Mouse (Mus musculus) megakaryocyte, embryonic 14.5 days (primary cell): ENCODE measurements at regions not wholly inside any gene's neighbourhood (a gene's known extent, or its start where the extent isn't known, plus 50 kb on each side); places are given as distances from the start of the nearest gene placed in this dataset.

Source experiments
- H3K27me3 ChIP-seq: replicated peaks from 2 replicates; pipeline ENCODE3; 2012; ENCODE audit warnings: inconsistent platforms
- H3K36me3 ChIP-seq: replicated peaks from 2 replicates; pipeline ENCODE3; 2012; ENCODE audit warnings: low read length, inconsistent platforms, mixed read lengths
- H3K4me1 ChIP-seq: 2 replicates; pipeline ENCODE4 v1.6.1; 2012; ENCODE audit warnings: inconsistent platforms
- H3K4me3 ChIP-seq: replicated peaks from 2 replicates; pipeline ENCODE3; 2012; ENCODE audit warnings: moderate library complexity, mild to moderate bottlenecking, inconsistent platforms
- H3K9me3 ChIP-seq: 2 replicates; pipeline ENCODE4 v1.6.1; 2012; ENCODE audit warnings: inconsistent platforms
- FLI1 ChIP-seq: IDR thresholded peaks from 2 replicates; pipeline ENCODE4 v1.6.1; 2012; ENCODE audit warnings: low read length, inconsistent platforms, mixed read lengths
- GATA1 ChIP-seq: IDR thresholded peaks from 3 replicates; pipeline ENCODE4 v1.6.1; 2012; ENCODE audit warnings: mixed read lengths, low read length, inconsistent platforms, borderline replicate concordance

DNA sequence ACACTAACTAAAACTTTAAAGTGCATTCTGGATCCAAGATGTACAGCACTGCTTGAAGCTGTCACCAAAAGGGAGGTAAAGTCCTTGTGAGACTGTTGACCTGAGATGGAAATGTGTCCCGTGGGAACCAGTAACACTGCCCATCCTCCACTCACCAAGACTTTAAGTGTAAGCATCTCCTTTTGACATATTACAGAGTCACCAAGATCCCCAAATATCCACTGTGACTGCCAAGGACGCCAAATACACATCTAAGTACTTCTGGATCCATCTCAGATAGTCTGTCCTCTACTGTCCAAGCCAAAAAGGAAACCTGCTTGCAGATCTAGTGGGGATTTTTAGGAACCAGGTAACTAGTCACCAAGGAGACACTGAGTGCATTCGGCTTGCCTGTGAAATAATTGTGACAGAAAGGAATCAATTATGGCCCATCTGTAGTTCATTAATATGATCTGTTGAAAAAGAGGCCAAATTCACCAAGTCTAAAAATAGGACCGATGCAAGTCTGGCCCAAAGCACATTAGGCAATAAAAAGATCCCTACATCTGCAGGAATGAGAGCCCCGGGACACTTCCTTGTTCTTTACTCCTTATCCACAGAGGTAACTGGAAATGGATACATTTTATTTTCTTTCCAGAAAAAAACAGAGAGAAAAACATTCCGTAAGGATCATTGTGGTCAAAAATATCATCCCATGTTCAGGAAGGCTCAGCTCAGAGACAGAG is 157.8 kb upstream of the Irf2bp2 start:
- peaks cover 1% of the 10 kb centered on the region for H3K27me3 ChIP-seq
- no peak for TF ChIP-seq GATA1
- no peak for TF ChIP-seq FLI1
- peaks cover 77% of the 10 kb centered on the region for H3K4me1 ChIP-seq
- H3K36me3 ChIP-seq = no peaks in the 10 kb centered on the region
- H3K4me3 ChIP-seq = no peak overlapping the region
- no peaks in the 10 kb centered on the region for H3K9me3 ChIP-seq

DNA sequence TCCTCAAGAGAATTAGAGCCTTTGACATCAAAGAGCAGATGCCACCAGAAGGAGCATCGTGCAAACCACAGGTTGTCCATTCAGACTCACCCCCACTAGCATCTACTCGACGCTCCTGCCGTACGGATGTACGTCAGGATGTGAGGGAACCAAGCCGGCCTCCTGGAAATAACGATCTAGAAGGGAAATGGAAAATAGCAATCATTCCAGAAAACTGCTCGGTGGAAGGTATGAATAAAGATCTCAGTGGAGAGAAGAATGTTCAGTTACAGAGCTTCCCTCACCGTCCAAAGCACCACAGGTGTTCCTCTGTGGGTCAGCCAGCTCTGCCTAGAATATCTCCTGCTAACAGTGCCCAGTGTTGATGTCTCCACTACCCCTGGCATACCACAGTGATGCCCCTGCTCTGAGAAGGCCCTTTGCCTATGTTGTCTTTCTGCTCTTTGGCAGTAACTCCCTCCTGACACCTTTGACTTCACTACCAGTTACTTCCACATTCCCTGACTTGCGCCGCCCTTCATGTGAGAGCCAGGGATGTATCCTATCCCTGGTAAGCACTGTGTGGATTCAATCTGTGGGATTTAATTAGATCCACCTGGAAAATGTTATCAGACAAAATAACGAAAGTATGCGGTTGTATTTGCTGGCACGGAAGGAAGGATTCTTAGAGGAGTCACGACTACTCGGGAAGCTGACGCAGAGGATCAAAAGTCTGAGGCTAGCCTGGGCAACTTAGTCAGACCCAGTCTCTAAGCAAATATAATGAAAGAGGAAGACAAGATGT is 152.4 kb upstream of the Irf2bp2 start:
- Histone ChIP-seq H3K4me3 (peak overlapping the region; percentile 5), H3K4me1 (peaks cover 44% of the 10 kb centered on the region), H3K9me3 (no peaks in the 10 kb centered on the region), H3K36me3 (no peaks in the 10 kb centered on the region), H3K27me3 (peaks cover 24% of the 10 kb centered on the region)
- TF ChIP-seq FLI1 (no peak), GATA1 (no peak)

DNA sequence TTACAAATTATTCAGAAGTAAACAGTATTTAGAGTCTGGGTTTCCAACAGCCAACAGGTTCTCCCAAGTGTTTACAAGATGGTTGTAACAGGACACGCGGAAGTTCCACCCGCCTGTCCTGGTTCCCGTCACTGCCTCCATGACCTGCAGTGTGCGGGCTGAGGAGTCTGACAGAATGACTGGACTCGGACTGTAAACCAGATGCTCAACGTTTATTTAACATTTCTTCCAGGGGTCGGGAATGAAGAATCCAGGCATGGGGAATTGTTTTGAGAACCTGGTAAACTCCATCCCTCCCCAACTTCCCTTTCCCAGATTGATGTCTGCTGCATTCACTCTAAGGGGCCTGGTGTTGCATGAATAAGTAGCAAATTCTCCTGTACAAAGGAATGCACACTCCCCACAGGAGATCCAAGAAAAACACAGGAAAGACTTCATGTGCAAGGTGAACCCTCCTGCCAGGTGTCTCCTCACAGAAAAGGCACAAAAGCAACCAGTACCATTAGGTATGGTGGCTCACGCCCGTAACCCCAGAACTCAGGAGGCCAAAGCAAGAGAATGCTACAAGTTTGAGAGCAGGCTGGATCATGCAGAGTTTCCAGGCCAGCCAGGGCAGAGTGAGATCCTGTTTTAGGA is 151.1 kb upstream of the Irf2bp2 start:
- peaks cover 27% of the 10 kb centered on the region for H3K27me3 ChIP-seq
- H3K36me3 ChIP-seq = no peaks in the 10 kb centered on the region
- peaks cover 38% of the 10 kb centered on the region for H3K4me1 ChIP-seq
- no peak overlapping the region for H3K4me3 ChIP-seq
- TF ChIP-seq GATA1 (no peak), FLI1 (no peak)
- no peaks in the 10 kb centered on the region for H3K9me3 ChIP-seq

DNA sequence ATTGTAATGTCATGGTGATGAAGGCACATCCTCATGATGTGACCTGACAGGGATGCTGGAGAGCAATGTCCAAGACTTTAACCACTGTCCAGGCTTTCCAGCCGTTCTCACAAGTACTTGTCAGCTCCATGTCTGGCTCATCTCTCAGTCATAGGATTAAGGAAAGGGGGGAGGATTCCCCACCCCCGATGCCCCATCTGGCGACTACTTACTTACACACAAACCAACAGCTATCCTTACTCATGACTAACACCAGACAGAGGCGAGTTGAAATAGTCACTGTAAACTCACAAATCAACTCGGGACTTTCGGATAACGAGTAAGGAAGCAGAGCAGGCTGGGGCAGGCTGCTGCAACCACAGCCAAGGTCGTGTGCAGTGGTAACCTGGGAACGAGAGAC is 149.5 kb upstream of the Irf2bp2 start:
- H3K36me3 ChIP-seq = no peaks in the 10 kb centered on the region
- no peak overlapping the region for H3K4me3 ChIP-seq
- TF ChIP-seq GATA1 (no peak), FLI1 (no peak)
- 0 out of 2 replicates have a peak, but pooled peaks cover 3% of the 10 kb centered on the region for H3K9me3 ChIP-seq
- peaks cover 42% of the 10 kb centered on the region for H3K4me1 ChIP-seq
- peaks cover 28% of the 10 kb centered on the region for H3K27me3 ChIP-seq

DNA sequence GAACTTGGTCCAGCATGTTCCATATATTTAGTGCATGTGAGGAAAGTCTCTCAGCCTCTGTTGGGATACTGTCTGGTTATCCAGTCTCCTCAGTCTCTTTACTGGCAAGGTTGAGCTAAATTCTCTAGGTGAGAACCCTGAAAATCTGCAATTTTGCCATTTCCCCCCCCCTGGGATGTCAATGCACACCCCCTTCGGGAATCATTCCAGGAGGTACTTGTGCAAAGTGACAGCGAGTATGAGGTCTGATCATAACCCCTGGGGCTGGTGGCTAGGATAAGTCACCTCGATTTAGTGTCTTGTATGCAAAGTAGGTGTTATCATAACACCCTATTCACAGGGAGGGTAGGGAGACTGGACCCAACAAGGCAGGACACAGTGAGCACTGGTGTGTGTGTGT is 148.3 kb upstream of the Irf2bp2 start:
- 0 out of 2 replicates have a peak, but pooled peaks cover 3% of the 10 kb centered on the region for H3K9me3 ChIP-seq
- TF ChIP-seq GATA1 (no peak), FLI1 (no peak)
- peaks cover 28% of the 10 kb centered on the region for H3K27me3 ChIP-seq

DNA sequence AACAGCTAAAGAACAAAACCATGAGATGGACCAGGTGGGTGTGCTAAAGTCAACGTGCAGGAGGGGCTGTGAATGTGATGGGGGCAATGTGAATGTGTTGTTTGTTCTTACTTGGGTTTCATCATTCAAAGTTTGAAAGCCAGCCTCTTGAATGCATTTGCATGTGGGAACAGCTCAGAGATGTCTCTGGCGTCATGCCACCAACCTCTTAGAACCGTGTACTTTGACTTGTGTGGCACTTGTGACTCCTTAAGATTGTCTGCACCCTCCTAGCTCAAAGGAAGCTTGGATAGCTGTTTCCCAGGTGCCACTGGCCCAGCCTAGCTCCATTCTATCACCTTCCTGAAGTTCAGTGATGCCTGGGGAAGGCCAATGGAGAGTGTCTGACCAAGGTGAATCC is 147.2 kb upstream of the Irf2bp2 start:
- H3K9me3 ChIP-seq = 0 out of 2 replicates have a peak, but pooled peaks cover 3% of the 10 kb centered on the region
- no peaks in the 10 kb centered on the region for H3K36me3 ChIP-seq
- peaks cover 29% of the 10 kb centered on the region for H3K27me3 ChIP-seq
- H3K4me1 ChIP-seq = peaks cover 29% of the 10 kb centered on the region
- no peak for TF ChIP-seq FLI1
- no peak for TF ChIP-seq GATA1
- no peak overlapping the region for H3K4me3 ChIP-seq

More for the DNA sequence above, 148.3 kb upstream of the Irf2bp2 start:
- Histone ChIP-seq H3K4me3 (no peak overlapping the region), H3K4me1 (peaks cover 31% of the 10 kb centered on the region), H3K36me3 (no peaks in the 10 kb centered on the region)

DNA sequence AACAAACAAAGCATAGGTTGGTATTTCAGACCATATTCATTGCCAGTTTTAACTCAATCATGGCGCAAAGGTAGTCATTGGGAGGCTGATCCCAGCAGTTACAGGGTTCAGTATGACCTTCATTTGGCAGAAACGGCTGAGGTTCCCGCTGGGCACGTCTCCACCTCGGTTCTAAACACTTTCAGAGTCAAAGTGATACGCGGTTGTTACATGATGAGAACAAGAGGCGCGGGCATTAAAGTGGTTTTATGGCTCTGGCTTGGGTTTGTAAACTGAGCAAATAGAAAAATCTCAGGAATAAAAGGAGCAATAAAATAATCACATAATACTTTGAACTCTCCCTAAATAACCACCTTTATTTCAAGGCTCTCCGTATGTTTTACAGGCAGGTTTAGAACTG is 146.0 kb upstream of the Irf2bp2 start:
- H3K4me1 ChIP-seq = peaks cover 37% of the 10 kb centered on the region
- 0 out of 2 replicates have a peak, but pooled peaks cover 3% of the 10 kb centered on the region for H3K9me3 ChIP-seq
- H3K36me3 ChIP-seq = no peaks in the 10 kb centered on the region
- no peak for TF ChIP-seq FLI1
- TF ChIP-seq GATA1 = no peak
- H3K4me3 ChIP-seq = no peak overlapping the region
- H3K27me3 ChIP-seq = peaks cover 31% of the 10 kb centered on the region

DNA sequence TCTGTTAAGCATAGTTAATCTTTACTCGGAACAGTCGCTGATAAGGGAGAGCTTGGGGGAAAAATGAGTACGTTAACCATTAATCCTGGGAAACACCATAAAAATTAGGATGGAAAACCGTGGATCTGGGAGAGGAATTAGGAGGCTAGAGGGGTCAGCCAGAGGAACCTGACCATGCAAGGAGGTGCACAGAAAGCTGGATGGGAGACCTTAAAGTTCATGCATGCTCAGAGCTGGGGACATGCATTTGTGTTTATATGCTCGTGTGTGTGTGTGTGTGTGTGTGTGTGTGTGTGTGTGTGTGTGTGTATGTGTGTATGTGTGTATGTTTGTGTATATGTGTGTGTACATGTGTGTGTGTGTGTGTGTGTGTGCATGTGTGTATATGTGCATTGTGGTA is 143.2 kb upstream of the Irf2bp2 start:
- Histone ChIP-seq H3K36me3 (no peaks in the 10 kb centered on the region), H3K9me3 (0 out of 2 replicates have a peak, but pooled peaks cover 3% of the 10 kb centered on the region), H3K4me3 (no peak overlapping the region), H3K4me1 (peaks cover 31% of the 10 kb centered on the region), H3K27me3 (peaks cover 21% of the 10 kb centered on the region)
- TF ChIP-seq GATA1 (no peak), FLI1 (no peak)

DNA sequence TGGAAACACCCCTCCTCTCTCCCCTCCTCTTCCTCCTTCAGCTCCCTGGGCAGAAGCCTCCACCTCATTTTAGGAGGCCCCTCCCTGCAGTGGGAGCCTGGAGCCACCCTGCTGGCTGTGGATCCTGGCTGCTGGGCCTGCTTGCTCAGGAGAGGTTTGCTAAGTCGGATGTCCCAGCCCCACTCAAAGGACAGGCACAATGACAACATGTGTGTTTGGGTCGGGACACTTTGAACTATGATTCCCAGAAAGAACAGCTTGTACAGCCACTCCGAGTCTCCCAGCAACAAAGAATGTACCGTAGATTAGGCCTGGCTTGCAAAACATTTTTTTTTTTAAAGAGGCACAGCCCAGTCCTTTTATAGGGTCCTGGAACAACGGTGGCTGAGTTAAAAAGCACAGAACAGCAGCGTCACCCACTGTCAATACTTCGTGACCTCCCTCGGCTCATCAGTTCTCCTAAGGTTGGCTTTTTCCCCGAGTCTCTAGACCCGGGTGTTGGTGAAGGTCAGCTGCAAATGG is 142.7 kb upstream of the Irf2bp2 start:
- no peaks in the 10 kb centered on the region for H3K36me3 ChIP-seq
- H3K27me3 ChIP-seq = peaks cover 18% of the 10 kb centered on the region
- 0 out of 2 replicates have a peak, but pooled peaks cover 3% of the 10 kb centered on the region for H3K9me3 ChIP-seq
- TF ChIP-seq FLI1 (no peak), GATA1 (no peak)
- H3K4me1 ChIP-seq = peaks cover 36% of the 10 kb centered on the region
- no peak overlapping the region for H3K4me3 ChIP-seq
